Mouse (Mus musculus) CH12.LX (cell line): ENCODE measurements at regions not wholly inside any gene's neighbourhood (a gene's known extent, or its start where the extent isn't known, plus 50 kb on each side); places are given as distances from the start of the nearest gene placed in this dataset.

ENCODE experiments used
- DNase-seq: peaks from one replicate; pipeline ENCODE4 v3.0.0-alpha.2; 2013; ENCODE audit errors: extremely low read depth
- H3K27ac ChIP-seq: 2 replicates; pipeline ENCODE4 v1.5.1; 2012; ENCODE audit warnings: low read depth, mild to moderate bottlenecking, control low read depth, moderate library complexity; ENCODE audit not compliant: insufficient read depth
- H3K27me3 ChIP-seq: replicated peaks from 2 replicates; pipeline ENCODE3; 2012; ENCODE audit warnings: inconsistent platforms
- H3K36me3 ChIP-seq, 2 experiments: replicated peaks in 1 of 2; 2 replicates each; pipeline versions ENCODE3 to v1.6.1; 2012; ENCODE audit warnings: inconsistent platforms in 1 of 2, low read length in 1 of 2, mild to moderate bottlenecking in 1 of 2, mixed read lengths in 1 of 2, moderate library complexity in 1 of 2; ENCODE audit not compliant: control insufficient read depth in 1 of 2, insufficient read depth in 1 of 2
- H3K4me1 ChIP-seq, 2 experiments: 2 replicates each; pipeline ENCODE4 v1.6.1; 2012; ENCODE audit warnings: inconsistent platforms in 1 of 2, moderate library complexity in 1 of 2; ENCODE audit not compliant: insufficient read depth in 2 of 2, control insufficient read depth in 1 of 2
- H3K4me2 ChIP-seq: 2 replicates; pipeline ENCODE4 v1.6.1; 2012; ENCODE audit warnings: low read depth, mild to moderate bottlenecking, control low read depth; ENCODE audit not compliant: poor library complexity, insufficient read depth, severe bottlenecking
- H3K4me3 ChIP-seq, 3 experiments: fragments of 150-350 bp in 1 of 3; sonication (generic) in 1 of 3; replicated peaks in 1 of 3; 2 replicates each; pipeline versions ENCODE3 to v1.5.1; 2011 to 2012; ENCODE audit warnings: low read depth in 2 of 3, low read length in 2 of 3, mild to moderate bottlenecking in 2 of 3, moderate library complexity in 2 of 3, control low read depth in 1 of 3, improper control_type of control experiment in 1 of 3, inconsistent platforms in 1 of 3, mixed read lengths in 1 of 3; ENCODE audit not compliant: poor library complexity in 1 of 3
- H3K79me2 ChIP-seq: replicated peaks from 2 replicates; pipeline ENCODE4 v1.6.1; 2012; ENCODE audit warnings: mild to moderate bottlenecking, moderate library complexity; ENCODE audit not compliant: control insufficient read depth, poor library complexity, insufficient read depth, severe bottlenecking; ENCODE audit errors: extremely low read depth
- H3K9ac ChIP-seq: 2 replicates; pipeline ENCODE4 v1.6.1; 2012; ENCODE audit warnings: low read depth, mild to moderate bottlenecking, control low read depth, moderate library complexity; ENCODE audit not compliant: insufficient read depth
- H3K9me3 ChIP-seq: replicated peaks from 2 replicates; pipeline ENCODE3; 2012; ENCODE audit warnings: low read length, inconsistent platforms, mixed read lengths
- BHLHE40 ChIP-seq: IDR thresholded peaks from 2 replicates; pipeline ENCODE4 v1.6.1; 2011; ENCODE audit warnings: mild to moderate bottlenecking, low read depth, low read length, improper control_type of control experiment
- CHD1 ChIP-seq: IDR thresholded peaks from 2 replicates; pipeline ENCODE4 v1.6.1; 2012; ENCODE audit warnings: low read depth, low read length, improper control_type of control experiment, inconsistent platforms
- CHD2 ChIP-seq: IDR thresholded peaks from 2 replicates; pipeline ENCODE4 v1.6.1; 2011; ENCODE audit warnings: low read length, improper control_type of control experiment
- E2F4 ChIP-seq: IDR thresholded peaks from 2 replicates; pipeline ENCODE4 v1.6.1; 2011; ENCODE audit warnings: low read depth, low read length, improper control_type of control experiment; ENCODE audit not compliant: insufficient replicate concordance
- EP300 ChIP-seq: IDR thresholded peaks from 2 replicates; pipeline ENCODE4 v1.6.1; 2011; ENCODE audit warnings: low read length, improper control_type of control experiment
- ETS1 ChIP-seq: conservative IDR thresholded peaks from 2 replicates; pipeline ENCODE4 v1.6.1; 2012; ENCODE audit warnings: low read depth, mild to moderate bottlenecking, inconsistent platforms, low read length, improper control_type of control experiment, moderate library complexity
- HCFC1 ChIP-seq: IDR thresholded peaks from 2 replicates; pipeline ENCODE4 v1.6.1; 2012; ENCODE audit warnings: low read depth, mild to moderate bottlenecking, inconsistent platforms, low read length, improper control_type of control experiment
- IRF4 ChIP-seq: IDR thresholded peaks from 2 replicates; pipeline ENCODE4 v1.6.1; 2014; ENCODE audit warnings: low read depth, mild to moderate bottlenecking, inconsistent platforms, low read length, improper control_type of control experiment
- KAT2A ChIP-seq: IDR thresholded peaks from 2 replicates; pipeline ENCODE4 v1.6.1; 2012; ENCODE audit warnings: low read length, improper control_type of control experiment, inconsistent platforms; ENCODE audit not compliant: insufficient replicate concordance
- MAFK ChIP-seq: IDR thresholded peaks from 2 replicates; pipeline ENCODE4 v1.6.1; 2011; ENCODE audit warnings: low read length, improper control_type of control experiment; ENCODE audit not compliant: insufficient replicate concordance
- MEF2A ChIP-seq: IDR thresholded peaks from 2 replicates; pipeline ENCODE4 v1.6.1; 2014; ENCODE audit warnings: low read depth, mild to moderate bottlenecking, inconsistent platforms, low read length, improper control_type of control experiment, borderline replicate concordance
- MYC ChIP-seq: IDR thresholded peaks from 2 replicates; pipeline ENCODE4 v1.6.1; 2011; ENCODE audit warnings: low read depth, mild to moderate bottlenecking, improper control_type of control experiment, low read length
- POLR2AphosphoS2 ChIP-seq: IDR thresholded peaks from 2 replicates; pipeline ENCODE4 v1.6.1; 2011; ENCODE audit warnings: low read depth, low read length, improper control_type of control experiment
- SMC3 ChIP-seq: IDR thresholded peaks from 2 replicates; pipeline ENCODE4 v1.6.1; 2011; ENCODE audit warnings: low read depth, low read length, improper control_type of control experiment
- dilution Hi-C: fragments of 300-500 bp; cut with MboI; formaldehyde crosslinking; loops from 2 replicates; pipeline ENCODE4 v1.14.3; 2020; ENCODE audit warnings: low sequenced_read_pairs; ENCODE audit not compliant: extremely low pct_unique_long_range_greater_than_20kb, extremely low pct_ligation_motif_present
- in situ Hi-C: fragments of 300-500 bp; cut with MboI; formaldehyde crosslinking; loops from 3 replicates; pipeline ENCODE4 v1.14.3; 2019; ENCODE audit warnings: low sequenced_read_pairs, low pct_ligation_motif_present, low pct_unique_long_range_greater_than_20kb, mixed read lengths

GRCm38 (mm10) chr7:36076021-36076441 lies 273.2 kb upstream of the Zfp507 start:
- Histone ChIP-seq H3K36me3 (no peaks in the 10 kb centered on the region), H3K4me3 (no peak overlapping the region), H3K27ac (no peak overlapping the region), H3K4me2 (no peak overlapping the region), H3K9ac (no peak overlapping the region), H3K27me3 (no peaks in the 10 kb centered on the region), H3K9me3 (peaks cover 73% of the 10 kb centered on the region), H3K79me2 (no peaks in the 10 kb centered on the region), H3K4me1 (no peaks in the 10 kb centered on the region)
- in situ Hi-C loops: no loop called here
- TF ChIP-seq E2F4: no peak
- TF ChIP-seq CHD2: no peak
- dilution Hi-C loops: no loop called here
- DNase-seq: no peak

GRCm38 (mm10) chr7:36071774-36072173 lies 269.0 kb upstream of the Zfp507 start:
- dilution Hi-C loops: no loop called here
- no peak overlapping the region for H3K4me2 ChIP-seq
- no peaks in the 10 kb centered on the region for H3K79me2 ChIP-seq
- H3K9me3 ChIP-seq: peaks cover 71% of the 10 kb centered on the region
- in situ Hi-C loops: no loop called here
- TF ChIP-seq POLR2AphosphoS2: no peak
- TF ChIP-seq CHD1: no peak
- no peak for TF ChIP-seq SMC3
- H3K27me3 ChIP-seq: no peaks in the 10 kb centered on the region
- H3K27ac ChIP-seq: no peak overlapping the region
- no peaks in the 10 kb centered on the region for H3K4me1 ChIP-seq
- DNase-seq: no peak
- no peak overlapping the region for H3K9ac ChIP-seq
- H3K36me3 ChIP-seq: no peaks in the 10 kb centered on the region
- no peak overlapping the region for H3K4me3 ChIP-seq

- no peaks in the 10 kb centered on the region for H3K36me3 ChIP-seq
- no peak overlapping the region for H3K27ac ChIP-seq
- no peaks in the 10 kb centered on the region for H3K79me2 ChIP-seq
- H3K27me3 ChIP-seq: no peaks in the 10 kb centered on the region
- H3K9me3 ChIP-seq: peaks cover 68% of the 10 kb centered on the region
- no peak for DNase-seq
- H3K4me3 ChIP-seq: no peak overlapping the region
- H3K4me1 ChIP-seq: no peaks in the 10 kb centered on the region
- no peak overlapping the region for H3K9ac ChIP-seq
- H3K4me2 ChIP-seq: no peak overlapping the region
- in situ Hi-C loops (no loop called here), dilution Hi-C loops (no loop called here)
- no peak for TF ChIP-seq MAFK
- TF ChIP-seq EP300: no peak
- no peak for TF ChIP-seq ETS1
- TF ChIP-seq MEF2A: no peak
- no peak for TF ChIP-seq BHLHE40
- TF ChIP-seq SMC3: no peak
- no peak for TF ChIP-seq MYC
- TF ChIP-seq IRF4: no peak
- no peak for TF ChIP-seq HCFC1
- no peak for TF ChIP-seq KAT2A
Observed at GRCm38 (mm10) chr7:36066725-36067124, 263.9 kb upstream of the Zfp507 start.
